Mouse (Mus musculus): Measurements from ENCODE around the gene Ppp1ca.

DNA sequence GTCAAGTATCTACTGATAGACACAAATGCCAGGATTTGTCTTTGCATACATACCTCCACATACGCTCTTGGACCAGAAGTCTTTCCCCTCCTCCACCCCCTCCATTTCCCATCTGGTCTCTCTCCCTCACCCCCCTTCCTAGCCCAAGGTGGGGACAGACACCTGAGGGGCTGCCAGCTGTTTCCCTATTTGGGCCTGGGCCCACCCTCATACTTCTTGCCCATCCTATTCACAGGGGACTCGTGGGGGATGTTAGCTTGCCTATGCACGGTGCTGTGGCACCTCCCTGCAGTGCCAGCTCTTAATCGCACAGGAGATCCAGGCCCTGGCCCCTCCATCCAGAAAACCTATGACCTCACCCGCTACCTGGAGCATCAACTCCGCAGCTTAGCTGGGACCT is 28.1 kb downstream of the Ppp1ca start:
- no peak for TF ChIP-seq CTCF (IDR thresholded peaks at IDR 0.05; ENCODE audit: low read depth)
- no peak for TF ChIP-seq EP300 (IDR thresholded peaks at IDR 0.05; ENCODE audit: low read depth)

All from liver, postnatal 0 days (tissue).